Mouse (Mus musculus): ENCODE results near the gene 4933411K16Rik.

- TF ChIP-seq CTCF (IDR thresholded peaks at IDR 0.05; ENCODE audit: borderline replicate concordance, insufficient read depth, low read depth, low read length): no peak
- no peak for TF ChIP-seq POLR2A (IDR thresholded peaks at IDR 0.05; ENCODE audit: borderline replicate concordance, insufficient read depth, low read length)
Measured at GRCm38 (mm10) chr19:42051351-42051750, 697 bp upstream of the 4933411K16Rik start.
